Comparison of ENCODE assay signal across 30 mouse cellular contexts in genomic region chrX:7968899-7969298, GRCm38 (mm10). TPM values are rescaled to one million over a fixed set of nuclear protein-coding genes. Genes with fewer than 3 reads are reported as not detected.
DNase-seq lines count a peak whose midpoint lies in the region; ATAC-seq and TF ChIP-seq lines count a peak whose summit lies in the region.
"Had no signal": no experiment of that assay in that cellular context is flagged by ENCODE, and none has a peak within 500 bp of the region (broad histone marks: within the 10 kb centered on the region; RNA-seq: fewer than 3 reads in every experiment).

No protein-coding gene starts in this region.

- TF ChIP-seq CTCF in liver, embryonic 14.5 days (IDR thresholded peaks at IDR 0.05; ENCODE audit: low read depth): no peak

- peaks cover 58% of the 10 kb centered on the region for H3K36me3 ChIP-seq in erythroblast, embryonic 14.5 days (ENCODE audit: control insufficient read depth)
- peaks cover 20% of the 10 kb centered on the region for H3K36me3 ChIP-seq in megakaryocyte, embryonic 14.5 days (replicated peaks; ENCODE audit: low read length)
- no peaks in the 10 kb centered on the region; the same call in 1 of the 2 replicates for H3K36me3 ChIP-seq in liver, embryonic 14.5 days (replicated peaks; ENCODE audit: control insufficient read depth, insufficient read depth, low read depth)
- H3K36me3 ChIP-seq: embryonic facial prominence, embryonic 15.5 days; forebrain, embryonic 12.5 days; heart, embryonic 15.5 days; hindbrain, embryonic 10.5 days; hindbrain, embryonic 15.5 days had no signal

- no peak for DNase-seq in liver, embryonic 14.5 days (ENCODE audit: low read depth in 3 of 3, low spot score in 3 of 3)
- DNase-seq in gastrocnemius, postnatal 4 days (ENCODE audit: low spot score in 2 of 2): no peak
- DNase-seq in yolk sac, embryonic 10.5 days (ENCODE audit: low spot score): no peak
- DNase-seq in ovary, postnatal 14 days (ENCODE audit: low spot score): no peak
- DNase-seq: adrenal gland, adult 8-10 months; adrenal gland, postnatal 36 days; B cell, adult 2 months; cerebellum, adult 11 months; cerebellum, adult 8-10 months; cerebellum, postnatal 14 days; embryo, embryonic 11 days; forebrain, postnatal 0 days; gastrocnemius, postnatal 14 days had no signal

- peak overlapping the region; percentile 91 for H3K4me3 ChIP-seq in erythroblast, embryonic 14.5 days (replicated peaks)
- peak overlapping the region; percentile 86 for H3K4me3 ChIP-seq in megakaryocyte, embryonic 14.5 days (replicated peaks)
- peak overlapping the region; percentile 50 to 65 for H3K4me3 ChIP-seq in liver, embryonic 14.5 days (ENCODE audit: insufficient read depth in 1 of 2, low read depth in 2 of 2, low read length in 2 of 2)
- H3K4me3 ChIP-seq: embryonic facial prominence, embryonic 15.5 days; forebrain, embryonic 12.5 days; heart, embryonic 15.5 days; hindbrain, embryonic 10.5 days; hindbrain, embryonic 15.5 days had no signal

- peaks cover 67% of the 10 kb centered on the region for H3K4me1 ChIP-seq in erythroblast, embryonic 14.5 days (ENCODE audit: control insufficient read depth)
- H3K4me1 ChIP-seq in megakaryocyte, embryonic 14.5 days: peaks cover 53% of the 10 kb centered on the region
- H3K4me1 ChIP-seq in liver, embryonic 14.5 days (replicated peaks; ENCODE audit: control insufficient read depth in 2 of 2, insufficient read depth in 2 of 2, low read length in 1 of 2): peaks cover 30 to 40% of the 10 kb centered on the region in 2 experiments
- H3K4me1 ChIP-seq: embryonic facial prominence, embryonic 15.5 days; forebrain, embryonic 12.5 days; heart, embryonic 15.5 days; hindbrain, embryonic 10.5 days; hindbrain, embryonic 15.5 days had no signal

- no peak for ATAC-seq in erythroblast, adult 5-6 weeks (replicated peaks; ENCODE audit: low FRiP score, poor library complexity, severe bottlenecking)
- ATAC-seq in megakaryocyte, adult 5-6 weeks (ENCODE audit: poor library complexity, severe bottlenecking): no peak
- no peak for ATAC-seq in liver, embryonic 14.5 days (ENCODE audit: insufficient read depth)
- ATAC-seq: CD4-positive, CD25-positive, alpha-beta regulatory T cell, adult 4 months; forebrain, postnatal 0 days had no signal

- peak overlapping the region; percentile 69 for H3K9ac ChIP-seq in liver, embryonic 14.5 days (replicated peaks)
- H3K9ac ChIP-seq: embryonic facial prominence, embryonic 15.5 days; forebrain, embryonic 12.5 days; forebrain, postnatal 0 days; heart, embryonic 15.5 days; hindbrain, embryonic 15.5 days had no signal

- H3K4me2 ChIP-seq in liver, embryonic 14.5 days (ENCODE audit: low read depth): peak overlapping the region; percentile 85
- H3K4me2 ChIP-seq: embryonic facial prominence, embryonic 15.5 days; forebrain, embryonic 12.5 days; heart, embryonic 15.5 days; hindbrain, embryonic 15.5 days had no signal

- TF ChIP-seq EP300 in liver, embryonic 14.5 days (IDR thresholded peaks at IDR 0.05; ENCODE audit: low read depth): no peak

- peak overlapping the region; percentile 91 for H3K27ac ChIP-seq in liver, embryonic 14.5 days
- H3K27ac ChIP-seq: embryonic facial prominence, embryonic 15.5 days; forebrain, embryonic 12.5 days; heart, embryonic 15.5 days; hindbrain, embryonic 10.5 days; hindbrain, embryonic 15.5 days had no signal

- 63% methylated on average over 3 of the region's 3 CpGs for WGBS in liver, embryonic 14.5 days (ENCODE audit: insufficient replicate concordance)

- no peaks in the 10 kb centered on the region for H3K27me3 ChIP-seq in erythroblast, embryonic 14.5 days (ENCODE audit: control insufficient read depth)
- no peaks in the 10 kb centered on the region for H3K27me3 ChIP-seq in megakaryocyte, embryonic 14.5 days (replicated peaks)
- no peaks in the 10 kb centered on the region for H3K27me3 ChIP-seq in liver, embryonic 14.5 days (ENCODE audit: control insufficient read depth, insufficient read depth, low read length)
- H3K27me3 ChIP-seq: embryonic facial prominence, embryonic 15.5 days; forebrain, embryonic 12.5 days; heart, embryonic 15.5 days; hindbrain, embryonic 15.5 days had no signal

- no peaks in the 10 kb centered on the region for H3K9me3 ChIP-seq in erythroblast, embryonic 14.5 days (ENCODE audit: control insufficient read depth, low read length)
- no peaks in the 10 kb centered on the region for H3K9me3 ChIP-seq in megakaryocyte, embryonic 14.5 days
- no peaks in the 10 kb centered on the region for H3K9me3 ChIP-seq in liver, embryonic 14.5 days (ENCODE audit: control insufficient read depth, low read length)
- H3K9me3 ChIP-seq: embryonic facial prominence, embryonic 15.5 days; heart, embryonic 15.5 days; hindbrain, embryonic 10.5 days; hindbrain, embryonic 15.5 days had no signal

RNA-seq across cellular contexts. Expression of gene Gata1, which starts 9.0 kb away (rescaled TPM):
- 36.7 and 43.1 TPM in 2 replicates for polyA plus RNA-seq in erythroblast, embryonic 14.5 days (2012)
- 45.1 and 78.6 TPM in 2 replicates for total RNA-seq in erythroblast, adult 5-6 weeks (2015; ENCODE audit: low replicate concordance)
- total RNA-seq in erythroblast, adult 5-6 weeks (2017; ENCODE audit: low replicate concordance): 29.3 and 49.9 TPM in 2 replicates
- 227 and 1,046 TPM in 2 replicates for polyA plus RNA-seq in megakaryocyte, embryonic 14.5 days (2012; ENCODE audit: insufficient read depth, low replicate concordance)
- total RNA-seq in megakaryocyte, adult 5-6 weeks (2015): 5.8 and 7.1 TPM in 2 replicates
- total RNA-seq in megakaryocyte, adult 5-6 weeks (2017): 5.6 and 7.6 TPM in 2 replicates
- polyA plus RNA-seq in liver, embryonic 14.5 days (2012; rRNA removed): 112 and 113 TPM in 2 replicates
- polyA plus RNA-seq in liver, embryonic 14.5 days (2014; fragmentation: Nextera tagmentation; extraction: Ambion mirVana): 105 and 126 TPM in 2 replicates
- under 1 TPM; 0.27 to 0.54 TPM for total RNA-seq in gastrocnemius, postnatal 4 days (2021)
- total RNA-seq: forebrain, postnatal 0 days; gastrocnemius, adult 18-20 months had no signal
- polyA plus RNA-seq: forebrain, postnatal 0 days had no signal

RNA-seq across cellular contexts. Expression of gene Hdac6, which starts 21.2 kb away (rescaled TPM):
- 0.57 and 0.97 TPM in 2 replicates for polyA plus RNA-seq in erythroblast, embryonic 14.5 days (2012)
- total RNA-seq in erythroblast, adult 5-6 weeks (2015; ENCODE audit: low replicate concordance): 5.0 and 9.0 TPM in 2 replicates
- 2.4 and 6.8 TPM in 2 replicates for total RNA-seq in erythroblast, adult 5-6 weeks (2017; ENCODE audit: low replicate concordance)
- 0.96 and 16.9 TPM in 2 replicates for polyA plus RNA-seq in megakaryocyte, embryonic 14.5 days (2012; ENCODE audit: insufficient read depth, low replicate concordance)
- total RNA-seq in megakaryocyte, adult 5-6 weeks (2015): 6.4 and 7.5 TPM in 2 replicates
- total RNA-seq in megakaryocyte, adult 5-6 weeks (2017): 8.0 and 9.3 TPM in 2 replicates
- 10.8 and 11.9 TPM in 2 replicates for polyA plus RNA-seq in liver, embryonic 14.5 days (2012; rRNA removed)
- 7.9 and 8.8 TPM in 2 replicates for polyA plus RNA-seq in liver, embryonic 14.5 days (2014; fragmentation: Nextera tagmentation; extraction: Ambion mirVana)
- 10 to 100 TPM; 11.0 to 13.1 TPM for total RNA-seq in gastrocnemius, postnatal 4 days (2021)

RNA-seq across cellular contexts. Expression of gene Eras, which starts 40.5 kb away (rescaled TPM):
- polyA plus RNA-seq in erythroblast, embryonic 14.5 days (2012): 0.06 TPM in 1 of 2 replicates, not detected in the other
- not detected in 2 replicates for total RNA-seq in erythroblast, adult 5-6 weeks (2015; ENCODE audit: low replicate concordance)
- not detected in 2 replicates for total RNA-seq in erythroblast, adult 5-6 weeks (2017; ENCODE audit: low replicate concordance)
- not detected in 2 replicates for polyA plus RNA-seq in megakaryocyte, embryonic 14.5 days (2012; ENCODE audit: insufficient read depth, low replicate concordance)
- total RNA-seq in megakaryocyte, adult 5-6 weeks (2015): not detected in 2 replicates
- total RNA-seq in megakaryocyte, adult 5-6 weeks (2017): not detected in 2 replicates
- 0.05 TPM in 1 of 2 replicates, not detected in the other for polyA plus RNA-seq in liver, embryonic 14.5 days (2012; rRNA removed)
- polyA plus RNA-seq in liver, embryonic 14.5 days (2014; fragmentation: Nextera tagmentation; extraction: Ambion mirVana): not detected in 2 replicates
- not detected for total RNA-seq in gastrocnemius, postnatal 4 days (2021)
- total RNA-seq: adrenal gland, adult 8-10 months; adrenal gland, postnatal 36 days; common myeloid progenitor, adult 5-6 weeks; forebrain, postnatal 0 days; gastrocnemius, adult 18-20 months; gastrocnemius, postnatal 14 days; granulocyte monocyte progenitor cell, adult 5-6 weeks; heart, adult 8-10 months; heart, postnatal 25 days had no signal
- polyA plus RNA-seq: brain, embryonic 14.5 days; CD4-positive, CD25-positive, alpha-beta regulatory T cell, adult 4 months; embryonic facial prominence, embryonic 11.5 days; embryonic facial prominence, embryonic 15.5 days; forebrain, embryonic 12.5 days; forebrain, postnatal 0 days; heart, embryonic 15.5 days; hindbrain, embryonic 10.5 days had no signal

RNA-seq across cellular contexts. Expression of gene Pcsk1n, which starts 49.3 kb away (rescaled TPM):
- 0.02 TPM in 1 of 2 replicates, not detected in the other for polyA plus RNA-seq in erythroblast, embryonic 14.5 days (2012)
- not detected in 2 replicates for total RNA-seq in erythroblast, adult 5-6 weeks (2015; ENCODE audit: low replicate concordance)
- not detected in 2 replicates for total RNA-seq in erythroblast, adult 5-6 weeks (2017; ENCODE audit: low replicate concordance)
- polyA plus RNA-seq in megakaryocyte, embryonic 14.5 days (2012; ENCODE audit: insufficient read depth, low replicate concordance): 1.4 and 3.8 TPM in 2 replicates
- total RNA-seq in megakaryocyte, adult 5-6 weeks (2015): not detected in 2 replicates
- total RNA-seq in megakaryocyte, adult 5-6 weeks (2017): not detected in 2 replicates
- 0.19 TPM in 1 of 2 replicates, not detected in the other for polyA plus RNA-seq in liver, embryonic 14.5 days (2012; rRNA removed)
- polyA plus RNA-seq in liver, embryonic 14.5 days (2014; fragmentation: Nextera tagmentation; extraction: Ambion mirVana): 0.08 TPM in 1 of 2 replicates, not detected in the other
- under 1 TPM; 0.12 to 0.13 TPM for total RNA-seq in gastrocnemius, postnatal 4 days (2021)
- total RNA-seq: common myeloid progenitor, adult 5-6 weeks; gastrocnemius, adult 18-20 months; granulocyte monocyte progenitor cell, adult 5-6 weeks had no signal
- polyA plus RNA-seq: CD4-positive, CD25-positive, alpha-beta regulatory T cell, adult 4 months had no signal

RNA-seq across cellular contexts. Expression of gene Glod5, which starts 49.4 kb away (rescaled TPM):
- polyA plus RNA-seq in erythroblast, embryonic 14.5 days (2012): not detected in 2 replicates
- not detected in 2 replicates for total RNA-seq in erythroblast, adult 5-6 weeks (2015; ENCODE audit: low replicate concordance)
- not detected in 2 replicates for total RNA-seq in erythroblast, adult 5-6 weeks (2017; ENCODE audit: low replicate concordance)
- polyA plus RNA-seq in megakaryocyte, embryonic 14.5 days (2012; ENCODE audit: insufficient read depth, low replicate concordance): 0.94 TPM in 1 of 2 replicates, not detected in the other
- total RNA-seq in megakaryocyte, adult 5-6 weeks (2015): not detected in 2 replicates
- not detected in 2 replicates for total RNA-seq in megakaryocyte, adult 5-6 weeks (2017)
- not detected in 2 replicates for polyA plus RNA-seq in liver, embryonic 14.5 days (2012; rRNA removed)
- polyA plus RNA-seq in liver, embryonic 14.5 days (2014; fragmentation: Nextera tagmentation; extraction: Ambion mirVana): not detected in 2 replicates
- not detected for total RNA-seq in gastrocnemius, postnatal 4 days (2021)
- total RNA-seq: adrenal gland, adult 8-10 months; adrenal gland, postnatal 36 days; common myeloid progenitor, adult 5-6 weeks; gastrocnemius, adult 18-20 months; gastrocnemius, postnatal 14 days; granulocyte monocyte progenitor cell, adult 5-6 weeks; heart, adult 8-10 months; heart, postnatal 25 days had no signal
- polyA plus RNA-seq: CD4-positive, CD25-positive, alpha-beta regulatory T cell, adult 4 months; embryonic facial prominence, embryonic 11.5 days; embryonic facial prominence, embryonic 15.5 days; hindbrain, embryonic 10.5 days had no signal
